Comparison of ENCODE assay signal across 8 mouse cellular contexts in genomic region chr10:7333077-7333747, GRCm38 (mm10).
DNase-seq lines count a peak whose midpoint lies in the region; ATAC-seq and TF ChIP-seq lines count a peak whose summit lies in the region.

No protein-coding gene starts in this region.

- peak; percentile 42 to 87 for DNase-seq in adrenal gland, adult (ENCODE audit: inconsistent age in 2 of 2, low spot score in 1 of 2)
- peak; percentile 76 to 86 for DNase-seq in cerebellum, postnatal 36 days
- DNase-seq in gastrocnemius, adult 2 months: peak; percentile 56
- DNase-seq in induced T-regulatory cell, adult 2 months (ENCODE audit: low read depth): peak; percentile 75
- peak; percentile 48 to 56 for DNase-seq in left cerebral cortex, adult 2 months (ENCODE audit: extremely low spot score in 1 of 2, low spot score in 2 of 2)
- peak; percentile 67 for DNase-seq in right cerebral cortex, postnatal 4 days

- H3K27ac ChIP-seq in gastrocnemius, adult 2 months: no peak overlapping the region
- H3K27ac ChIP-seq in left cerebral cortex, adult 2 months: no peak overlapping the region

- H3K4me3 ChIP-seq in gastrocnemius, adult 2 months: no peak overlapping the region
- no peak overlapping the region for H3K4me3 ChIP-seq in left cerebral cortex, adult 2 months

- ATAC-seq in megakaryocyte progenitor cell, adult 5-6 weeks (replicated peaks; ENCODE audit: poor library complexity): peak; percentile 100
- ATAC-seq in erythroid progenitor cell, adult 5-6 weeks (replicated peaks; ENCODE audit: low FRiP score, poor library complexity, severe bottlenecking): no peak; the same call in 1 of the 2 replicates

- peak; percentile 77 for TF ChIP-seq CTCF in gastrocnemius, adult 2 months (IDR thresholded peaks at IDR 0.05)
- peak; percentile 78 for TF ChIP-seq CTCF in left cerebral cortex, adult 2 months (IDR thresholded peaks at IDR 0.05)

- intact Hi-C loops in gastrocnemius, adult 2 months (cut with DNase I): loop anchor here (5.0 kb wide), 1 partner anchor 269 kb away; no protein-coding TSS in a partner anchor
- intact Hi-C loops in left cerebral cortex, adult 2 months (cut with DNase I): loop anchor here (2.0 kb wide), 1 partner anchor 268 kb away; no protein-coding TSS in a partner anchor
